Mouse (Mus musculus) cerebellum, adult 9-10 months (tissue): Measurements from ENCODE around the gene Slc25a31.

ENCODE experiments used
- DNase-seq: peaks from one replicate; pipeline ENCODE4 v3.0.0; 2022

Slc25a31 gene

GRCm38 (mm10) chr3:40744024-40744835, 35.6 kb downstream of the Slc25a31 start, which contains the start of gene Hspa4l:
Gene Hspa4l (plus strand): TSS chr3:40744495.
- no peak for DNase-seq

GRCm38 (mm10) chr3:40744836-40745660, 36.4 kb downstream of the Slc25a31 start:
- peak; percentile 94 for DNase-seq

DNA sequence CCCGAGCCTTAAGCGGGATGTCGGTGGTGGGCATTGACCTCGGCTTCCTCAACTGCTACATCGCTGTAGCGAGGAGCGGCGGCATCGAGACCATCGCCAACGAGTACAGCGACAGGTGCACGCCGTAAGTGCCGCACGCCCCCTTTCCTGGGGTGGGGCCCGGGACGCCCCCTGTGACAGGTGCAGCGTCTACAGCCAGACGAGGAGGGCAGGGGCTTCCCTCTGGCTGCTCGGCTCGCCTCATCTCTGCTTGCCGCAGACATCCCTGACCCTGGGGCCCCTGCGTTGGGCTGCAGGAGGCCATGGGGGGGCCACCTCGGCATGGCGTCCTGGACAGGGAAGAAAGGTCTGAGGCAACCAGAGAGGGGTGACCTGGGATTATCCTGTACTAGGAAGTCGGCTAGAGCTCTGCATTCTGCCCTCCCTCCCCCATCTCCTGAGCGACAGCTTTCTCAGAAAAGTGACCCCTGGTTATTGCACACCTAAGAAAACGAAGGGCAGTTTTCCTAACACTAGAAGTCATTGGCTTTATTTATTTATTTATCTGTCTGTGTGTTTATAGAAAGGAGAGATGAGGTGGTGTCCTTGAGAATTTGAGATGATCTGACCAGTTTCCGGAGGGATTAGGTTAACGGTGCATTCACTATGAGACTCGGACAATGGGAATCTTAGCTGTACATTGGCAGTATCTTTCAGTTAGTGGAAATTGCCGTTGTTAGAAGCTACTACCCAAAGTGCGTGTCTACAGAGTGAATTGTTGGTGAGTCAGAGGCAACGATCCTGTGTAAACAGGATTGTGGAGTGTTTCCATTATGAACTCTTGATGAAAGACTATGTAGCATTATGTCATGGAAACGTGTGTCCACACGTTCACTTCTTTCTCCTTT, 37.2 kb downstream of the Slc25a31 start:
- no peak for DNase-seq

GRCm38 (mm10) chr3:40760746-40761145, 52.1 kb downstream of the Slc25a31 start:
- DNase-seq, result no peak

- DNase-seq, result no peak
Observed at GRCm38 (mm10) chr3:40761312-40761711, 52.7 kb downstream of the Slc25a31 start.
